Mouse (Mus musculus): ENCODE results near the gene Olfr920. TPM values are rescaled to one million over a fixed set of nuclear protein-coding genes. Genes with fewer than 3 reads are reported as not detected.

Olfr920 gene
- polyA plus RNA-seq (2012; rRNA removed): 0.17 and 0.21 TPM in 2 replicates

GRCm38 (mm10) chr9:38751999-38752398, at the start of gene Olfr920:
Gene Olfr920 (plus strand): TSS chr9:38752299.
- Histone ChIP-seq H3K4me3 (ENCODE audit: insufficient read depth, low read length) (no peak within 1 kb of the TSS), H3K27ac (ENCODE audit: insufficient read depth, low read length) (no peak within 1 kb of the TSS), H3K4me1 (ENCODE audit: control insufficient read depth, insufficient read depth, low read length) (no peaks in the 10 kb centered on the region)
- TF ChIP-seq POLR2A (IDR thresholded peaks at IDR 0.05; ENCODE audit: extremely low read depth, insufficient read depth, low read length) (no peak), CTCF (IDR thresholded peaks at IDR 0.05; ENCODE audit: extremely low read depth, insufficient read depth, low read length) (no peak)

- Histone ChIP-seq H3K27ac (ENCODE audit: insufficient read depth, low read length) (no peak within 1 kb of the TSS), H3K4me3 (ENCODE audit: insufficient read depth, low read length) (peak within 1 kb of the TSS; percentile 37), H3K4me1 (ENCODE audit: control insufficient read depth, insufficient read depth, low read length) (no peaks in the 10 kb centered on the region)
- no peak for TF ChIP-seq CTCF (IDR thresholded peaks at IDR 0.05; ENCODE audit: extremely low read depth, insufficient read depth, low read length)
- no peak for TF ChIP-seq POLR2A (IDR thresholded peaks at IDR 0.05; ENCODE audit: extremely low read depth, insufficient read depth, low read length)
Measured at GRCm38 (mm10) chr9:38718102-38718501, 34.0 kb upstream of the Olfr920 start, which contains the start of gene Vwa5a. Gene Vwa5a (plus strand): TSS chr9:38718268.

GRCm38 (mm10) chr9:38718927-38719441, 33.1 kb upstream of the Olfr920 start:
- no peak for TF ChIP-seq POLR2A (IDR thresholded peaks at IDR 0.05; ENCODE audit: extremely low read depth, insufficient read depth, low read length)
- TF ChIP-seq CTCF (IDR thresholded peaks at IDR 0.05; ENCODE audit: extremely low read depth, insufficient read depth, low read length): no peak
- Histone ChIP-seq H3K4me3 (ENCODE audit: insufficient read depth, low read length) (peak overlapping the region; percentile 37), H3K27ac (ENCODE audit: insufficient read depth, low read length) (no peak overlapping the region), H3K4me1 (ENCODE audit: control insufficient read depth, insufficient read depth, low read length) (no peaks in the 10 kb centered on the region)

- no peak for TF ChIP-seq POLR2A (IDR thresholded peaks at IDR 0.05; ENCODE audit: extremely low read depth, insufficient read depth, low read length)
- TF ChIP-seq CTCF (IDR thresholded peaks at IDR 0.05; ENCODE audit: extremely low read depth, insufficient read depth, low read length): no peak
Measured at GRCm38 (mm10) chr9:38724044-38724443, 28.1 kb upstream of the Olfr920 start.

GRCm38 (mm10) chr9:38728218-38728617, 23.9 kb upstream of the Olfr920 start:
- Histone ChIP-seq H3K4me3 (ENCODE audit: insufficient read depth, low read length) (no peak overlapping the region), H3K4me1 (ENCODE audit: control insufficient read depth, insufficient read depth, low read length) (no peaks in the 10 kb centered on the region), H3K27ac (ENCODE audit: insufficient read depth, low read length) (no peak overlapping the region)
- TF ChIP-seq CTCF (IDR thresholded peaks at IDR 0.05; ENCODE audit: extremely low read depth, insufficient read depth, low read length) (no peak), POLR2A (IDR thresholded peaks at IDR 0.05; ENCODE audit: extremely low read depth, insufficient read depth, low read length) (no peak)

More at GRCm38 (mm10) chr9:38724044-38724443, 28.1 kb upstream of the Olfr920 start:
- Histone ChIP-seq H3K27ac (ENCODE audit: insufficient read depth, low read length) (no peak overlapping the region), H3K4me1 (ENCODE audit: control insufficient read depth, insufficient read depth, low read length) (no peaks in the 10 kb centered on the region), H3K4me3 (ENCODE audit: insufficient read depth, low read length) (no peak overlapping the region)

- H3K4me3 ChIP-seq (ENCODE audit: insufficient read depth, low read length): no peak overlapping the region
- TF ChIP-seq POLR2A (IDR thresholded peaks at IDR 0.05; ENCODE audit: extremely low read depth, insufficient read depth, low read length): no peak
- TF ChIP-seq CTCF (IDR thresholded peaks at IDR 0.05; ENCODE audit: extremely low read depth, insufficient read depth, low read length): no peak
Measured at GRCm38 (mm10) chr9:38741408-38741807, 10.7 kb upstream of the Olfr920 start.

GRCm38 (mm10) chr9:38744619-38745315, 7.3 kb upstream of the Olfr920 start:
- TF ChIP-seq POLR2A (IDR thresholded peaks at IDR 0.05; ENCODE audit: extremely low read depth, insufficient read depth, low read length) (no peak), CTCF (IDR thresholded peaks at IDR 0.05; ENCODE audit: extremely low read depth, insufficient read depth, low read length) (no peak)
- Histone ChIP-seq H3K4me1 (ENCODE audit: control insufficient read depth, insufficient read depth, low read length) (no peaks in the 10 kb centered on the region), H3K27ac (ENCODE audit: insufficient read depth, low read length) (no peak overlapping the region), H3K4me3 (ENCODE audit: insufficient read depth, low read length) (no peak overlapping the region)

More at GRCm38 (mm10) chr9:38741408-38741807, 10.7 kb upstream of the Olfr920 start:
- Histone ChIP-seq H3K27ac (ENCODE audit: insufficient read depth, low read length) (no peak overlapping the region), H3K4me1 (ENCODE audit: control insufficient read depth, insufficient read depth, low read length) (no peaks in the 10 kb centered on the region)

- Histone ChIP-seq H3K27ac (ENCODE audit: insufficient read depth, low read length) (no peak within 1 kb of the TSS), H3K4me1 (ENCODE audit: control insufficient read depth, insufficient read depth, low read length) (no peaks in the 10 kb centered on the region), H3K4me3 (ENCODE audit: insufficient read depth, low read length) (no peak within 1 kb of the TSS)
- TF ChIP-seq POLR2A (IDR thresholded peaks at IDR 0.05; ENCODE audit: extremely low read depth, insufficient read depth, low read length) (no peak), CTCF (IDR thresholded peaks at IDR 0.05; ENCODE audit: extremely low read depth, insufficient read depth, low read length) (no peak)
Measured at GRCm38 (mm10) chr9:38772768-38773167, 20.7 kb downstream of the Olfr920 start, which contains the start of gene Olfr921. Gene Olfr921 (plus strand): TSS chr9:38773068.

- H3K4me3 ChIP-seq (ENCODE audit: insufficient read depth, low read length): no peak overlapping the region
- TF ChIP-seq POLR2A (IDR thresholded peaks at IDR 0.05; ENCODE audit: extremely low read depth, insufficient read depth, low read length): no peak
- no peak overlapping the region for H3K27ac ChIP-seq (ENCODE audit: insufficient read depth, low read length)
- no peaks in the 10 kb centered on the region for H3K4me1 ChIP-seq (ENCODE audit: control insufficient read depth, insufficient read depth, low read length)
Measured at GRCm38 (mm10) chr9:38792689-38793088, 40.6 kb downstream of the Olfr920 start.

GRCm38 (mm10) chr9:38805696-38806095, 53.6 kb downstream of the Olfr920 start:
- Histone ChIP-seq H3K27ac (ENCODE audit: insufficient read depth, low read length) (no peak overlapping the region), H3K4me1 (ENCODE audit: control insufficient read depth, insufficient read depth, low read length) (no peaks in the 10 kb centered on the region), H3K4me3 (ENCODE audit: insufficient read depth, low read length) (no peak overlapping the region)
- TF ChIP-seq CTCF (IDR thresholded peaks at IDR 0.05; ENCODE audit: extremely low read depth, insufficient read depth, low read length) (no peak), POLR2A (IDR thresholded peaks at IDR 0.05; ENCODE audit: extremely low read depth, insufficient read depth, low read length) (no peak)

Other genes starting within 250 kb of the Olfr920 start
- not detected in 2 replicates for gene Olfr911-ps1, start 230.7 kb upstream of the Olfr920 start, polyA plus RNA-seq (2012; rRNA removed)
- not detected in 2 replicates for gene Olfr910, start 214.4 kb upstream of the Olfr920 start, polyA plus RNA-seq (2012; rRNA removed)
- gene Olfr912, start 172.1 kb upstream of the Olfr920 start, polyA plus RNA-seq (2012; rRNA removed): not detected in 2 replicates
- not detected in 2 replicates for gene Olfr913, start 159.5 kb upstream of the Olfr920 start, polyA plus RNA-seq (2012; rRNA removed)
- not detected in 2 replicates for gene Olfr914, start 147.2 kb upstream of the Olfr920 start, polyA plus RNA-seq (2012; rRNA removed)
- gene Olfr916, start 92.4 kb upstream of the Olfr920 start, polyA plus RNA-seq (2012; rRNA removed): not detected in 2 replicates
- gene Olfr917, start 86.5 kb upstream of the Olfr920 start, polyA plus RNA-seq (2012; rRNA removed): not detected in 2 replicates
- gene Olfr918, start 77.7 kb upstream of the Olfr920 start, polyA plus RNA-seq (2012; rRNA removed): not detected in 2 replicates
- not detected in 2 replicates for gene Olfr919, start 48.6 kb upstream of the Olfr920 start, polyA plus RNA-seq (2012; rRNA removed)
- gene Vwa5a, start 34.0 kb upstream of the Olfr920 start, polyA plus RNA-seq (2012; rRNA removed): 8.2 and 9.3 TPM in 2 replicates
- gene Olfr921, start 20.8 kb downstream of the Olfr920 start, polyA plus RNA-seq (2012; rRNA removed): not detected in 2 replicates
- gene Olfr922, start 62.3 kb downstream of the Olfr920 start, polyA plus RNA-seq (2012; rRNA removed): not detected in 2 replicates
- not detected in 2 replicates for gene Olfr923, start 74.2 kb downstream of the Olfr920 start, polyA plus RNA-seq (2012; rRNA removed)
- gene Olfr924, start 92.2 kb downstream of the Olfr920 start, polyA plus RNA-seq (2012; rRNA removed): not detected in 2 replicates
- gene Olfr26, start 102.8 kb downstream of the Olfr920 start, polyA plus RNA-seq (2012; rRNA removed): not detected in 2 replicates
- not detected in 2 replicates for gene Olfr926, start 124.8 kb downstream of the Olfr920 start, polyA plus RNA-seq (2012; rRNA removed)
- not detected in 2 replicates for gene Olfr930, start 177.5 kb downstream of the Olfr920 start, polyA plus RNA-seq (2012; rRNA removed)
- not detected in 2 replicates for gene Olfr933, start 220.0 kb downstream of the Olfr920 start, polyA plus RNA-seq (2012; rRNA removed)
- not detected in 2 replicates for gene Olfr934, start 236.0 kb downstream of the Olfr920 start, polyA plus RNA-seq (2012; rRNA removed)
- gene Olfr935, start 247.4 kb downstream of the Olfr920 start, polyA plus RNA-seq (2012; rRNA removed): not detected in 2 replicates

Data from cortical plate, adult 2 months (tissue).